Mouse (Mus musculus): ENCODE measurements around the gene Acsl1. TPM values are rescaled to one million over a fixed set of nuclear protein-coding genes. Genes with fewer than 3 reads are reported as not detected.
"Not testable (repeated sequence)": the region's sequence is repeated elsewhere in the genome, so short reads cannot be mapped to it uniquely, and the experiment has no call there.

The Acsl1 gene
- polyA plus RNA-seq, 1 experiment from 2014 or later = 17.2 TPM

DNA sequence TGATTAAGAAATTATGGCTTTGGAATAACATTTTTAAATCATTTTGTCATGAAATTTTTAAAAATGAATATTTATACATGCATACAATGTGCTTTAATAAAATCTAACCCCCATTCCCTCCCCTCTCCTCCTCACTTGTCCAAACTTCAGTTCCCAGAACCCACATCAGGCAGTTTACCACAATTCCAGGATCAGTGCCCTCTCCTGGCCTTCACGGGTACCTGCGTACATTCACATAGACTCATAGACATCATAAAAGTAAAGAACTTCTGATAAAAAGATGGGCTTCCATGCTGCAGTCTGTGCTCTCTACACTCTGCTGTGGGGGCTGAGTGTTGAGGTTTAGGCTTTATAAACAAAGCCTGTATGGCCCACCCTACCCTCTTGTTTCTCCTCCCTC lies 98.1 kb downstream of the Acsl1 start:
- Histone ChIP-seq H3K36me3 (0 out of 2 replicates have a peak, but pooled peaks cover 1% of the 10 kb centered on the region), H3K9me3 (replicated peaks) (no peaks in the 10 kb centered on the region), H3K4me1 (no peaks in the 10 kb centered on the region), H3K4me3 (replicated peaks) (no peak overlapping the region), H3K27ac (replicated peaks) (no peak overlapping the region), H3K9ac (replicated peaks) (no peak overlapping the region), H3K4me2 (no peak overlapping the region), H3K27me3 (replicated peaks) (no peaks in the 10 kb centered on the region)
- ATAC-seq (ENCODE audit: low FRiP score) = no peak
- WGBS = 75% methylated on average over 2 of the region's 2 CpGs

DNA sequence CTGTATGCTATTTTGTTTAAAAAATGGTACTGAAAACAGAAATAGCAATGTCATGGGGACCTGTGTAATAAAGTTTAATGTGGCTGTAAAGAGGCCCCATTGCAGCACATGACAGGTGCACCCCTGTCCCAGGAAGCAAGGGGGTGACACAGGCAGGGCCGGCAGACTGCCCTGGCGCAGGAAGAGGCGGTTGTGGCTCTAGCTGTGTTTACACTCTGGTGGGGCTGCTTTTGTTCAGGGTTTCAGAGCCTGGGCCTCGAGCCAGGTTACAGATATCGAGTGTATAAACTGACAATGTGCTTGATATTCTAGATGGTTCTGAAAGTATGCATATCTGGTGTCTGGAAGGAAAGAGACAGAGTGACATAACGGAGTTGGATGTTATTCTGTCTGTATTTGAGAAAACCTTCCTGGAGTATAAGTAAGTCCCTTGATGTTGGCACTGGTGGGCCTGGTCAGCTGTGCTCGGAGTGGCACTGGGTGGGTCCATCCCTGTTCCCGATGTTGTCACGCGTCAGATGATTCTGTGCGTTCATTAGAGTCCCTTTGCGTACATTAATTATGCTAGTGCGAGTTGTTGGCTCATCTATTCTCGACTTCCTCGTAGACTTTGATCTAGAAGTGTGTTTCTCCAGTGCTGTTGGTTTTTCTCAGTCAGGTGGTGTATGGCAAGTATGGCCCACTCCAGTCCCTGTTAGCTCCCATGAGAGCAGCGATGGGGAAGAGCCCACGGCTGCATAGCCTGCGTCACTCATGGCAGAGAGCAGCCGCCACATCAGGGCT lies 99.0 kb downstream of the Acsl1 start:
- no peaks in the 10 kb centered on the region for H3K9me3 ChIP-seq (replicated peaks)
- WGBS = 89% methylated on average over 19 of the region's 19 CpGs
- H3K4me1 ChIP-seq = no peaks in the 10 kb centered on the region
- H3K9ac ChIP-seq (replicated peaks) = no peak overlapping the region
- no peak overlapping the region for H3K4me2 ChIP-seq
- no peak overlapping the region for H3K4me3 ChIP-seq (replicated peaks)
- H3K36me3 ChIP-seq = 0 out of 2 replicates have a peak, but pooled peaks cover 3% of the 10 kb centered on the region
- no peaks in the 10 kb centered on the region for H3K27me3 ChIP-seq (replicated peaks)
- ATAC-seq (ENCODE audit: low FRiP score) = no peak
- H3K27ac ChIP-seq (replicated peaks) = no peak overlapping the region

DNA sequence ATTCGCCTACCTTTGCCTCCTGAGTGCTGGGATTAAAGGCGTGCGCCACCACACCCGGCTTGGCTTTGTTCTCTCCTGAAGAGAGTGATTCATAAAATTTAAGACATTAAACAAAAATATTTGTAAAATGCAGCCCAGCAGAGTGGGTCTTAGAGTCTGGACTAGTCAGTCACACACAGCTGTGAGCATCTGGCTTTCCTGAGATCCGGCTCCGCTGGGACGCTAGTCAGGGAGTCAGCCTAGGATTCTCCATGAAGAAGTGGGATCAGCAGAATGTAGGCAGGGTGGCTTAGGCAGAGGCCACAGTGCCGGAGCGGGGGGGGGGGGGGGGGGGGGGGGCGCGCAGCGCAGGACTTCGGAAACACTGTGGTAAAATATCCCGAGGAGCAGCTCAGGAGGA lies 99.8 kb downstream of the Acsl1 start:
- H3K36me3 ChIP-seq = 0 out of 2 replicates have a peak, but pooled peaks cover 3% of the 10 kb centered on the region
- no peak overlapping the region for H3K9ac ChIP-seq (replicated peaks)
- H3K27me3 ChIP-seq (replicated peaks) = no peaks in the 10 kb centered on the region
- H3K4me3 ChIP-seq (replicated peaks) = no peak overlapping the region
- no peak for ATAC-seq (ENCODE audit: low FRiP score)
- H3K9me3 ChIP-seq (replicated peaks) = no peaks in the 10 kb centered on the region
- H3K4me2 ChIP-seq = no peak overlapping the region
- no peaks in the 10 kb centered on the region for H3K4me1 ChIP-seq
- H3K27ac ChIP-seq (replicated peaks) = no peak overlapping the region
- 94% methylated on average over 9 of the region's 14 CpGs for WGBS

DNA sequence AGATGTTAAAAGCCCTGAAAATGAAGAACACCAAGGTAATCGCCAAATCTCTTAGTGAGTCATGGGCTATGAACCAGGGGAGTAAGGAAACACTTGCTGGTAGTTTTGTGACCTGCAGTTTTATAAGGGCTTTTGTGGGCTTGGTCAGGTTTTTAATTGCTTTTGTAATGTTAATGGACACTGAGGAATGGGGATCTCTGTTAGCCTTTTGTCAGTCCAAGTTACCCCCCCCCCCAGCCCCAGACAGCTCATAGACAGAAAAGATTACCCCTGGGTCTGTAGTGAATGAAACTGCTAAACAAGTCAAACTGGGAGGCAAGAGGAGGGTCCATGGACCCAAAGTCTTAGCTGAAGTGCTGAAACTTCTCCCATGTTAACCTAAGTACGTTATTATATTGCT lies 102.6 kb downstream of the Acsl1 start:
- Histone ChIP-seq H3K27me3 (replicated peaks) (no peaks in the 10 kb centered on the region), H3K4me3 (replicated peaks) (no peak overlapping the region), H3K9ac (replicated peaks) (no peak overlapping the region), H3K9me3 (replicated peaks) (no peaks in the 10 kb centered on the region), H3K36me3 (peaks cover 20% of the 10 kb centered on the region), H3K4me2 (no peak overlapping the region), H3K27ac (replicated peaks) (no peak overlapping the region), H3K4me1 (no peaks in the 10 kb centered on the region)
- 72% methylated on average over 2 of the region's 2 CpGs for WGBS
- no peak for ATAC-seq (ENCODE audit: low FRiP score)

DNA sequence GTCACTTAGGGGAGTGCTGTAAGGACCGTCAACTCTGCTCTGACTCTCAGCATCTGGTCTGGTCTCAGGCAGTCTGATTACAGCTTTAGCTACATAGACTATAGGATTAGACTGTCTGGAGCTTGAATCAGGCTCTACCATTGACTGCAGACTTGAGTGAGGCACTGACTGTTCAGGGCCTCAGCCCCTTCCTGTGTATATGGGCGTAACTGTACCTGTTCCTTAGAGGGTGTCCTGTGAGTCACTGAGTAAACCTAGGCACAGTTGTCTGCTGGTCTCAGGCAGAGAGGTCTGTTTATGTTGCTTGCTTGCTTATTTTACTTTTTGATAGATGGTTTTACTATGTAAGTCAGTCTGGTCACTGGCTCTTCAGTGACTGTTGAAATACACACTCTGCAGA lies 103.1 kb downstream of the Acsl1 start:
- H3K9me3 ChIP-seq (replicated peaks) = no peaks in the 10 kb centered on the region
- no peak for ATAC-seq (ENCODE audit: low FRiP score)
- no peaks in the 10 kb centered on the region for H3K27me3 ChIP-seq (replicated peaks)
- H3K9ac ChIP-seq (replicated peaks) = no peak overlapping the region
- peaks cover 25% of the 10 kb centered on the region for H3K36me3 ChIP-seq
- 82% methylated on average over 2 of the region's 2 CpGs for WGBS
- H3K4me1 ChIP-seq = no peaks in the 10 kb centered on the region
- no peak overlapping the region for H3K4me3 ChIP-seq (replicated peaks)
- no peak overlapping the region for H3K27ac ChIP-seq (replicated peaks)
- H3K4me2 ChIP-seq = no peak overlapping the region

DNA sequence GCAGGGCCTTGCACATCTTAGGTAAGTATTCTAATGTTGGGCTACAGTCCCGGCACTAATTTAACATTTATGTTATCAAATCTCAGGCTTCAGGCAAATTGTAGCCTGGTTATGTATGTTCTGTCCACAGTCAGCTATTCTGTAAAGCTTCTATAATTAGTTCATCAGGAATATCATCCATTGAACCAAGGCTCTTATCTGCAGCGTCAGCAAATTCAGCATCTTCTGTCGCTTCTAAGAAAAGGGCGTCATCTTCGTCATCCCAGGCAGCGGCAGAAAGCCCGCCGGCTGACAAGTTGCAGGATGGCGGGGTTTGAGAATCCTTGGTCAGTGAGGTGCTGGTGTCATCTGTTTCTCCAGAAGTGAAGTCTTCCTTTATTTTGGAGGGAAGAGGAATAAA lies 108.0 kb downstream of the Acsl1 start:
- Histone ChIP-seq H3K27me3 (replicated peaks) (no peaks in the 10 kb centered on the region), H3K4me2 (no peak overlapping the region), H3K4me3 (replicated peaks) (no peak overlapping the region), H3K4me1 (no peaks in the 10 kb centered on the region), H3K36me3 (peaks cover 38% of the 10 kb centered on the region), H3K27ac (replicated peaks) (no peak overlapping the region), H3K9me3 (replicated peaks) (no peaks in the 10 kb centered on the region), H3K9ac (replicated peaks) (no peak overlapping the region)
- WGBS = 94% methylated on average over 9 of the region's 9 CpGs
- ATAC-seq (ENCODE audit: low FRiP score) = no peak

DNA sequence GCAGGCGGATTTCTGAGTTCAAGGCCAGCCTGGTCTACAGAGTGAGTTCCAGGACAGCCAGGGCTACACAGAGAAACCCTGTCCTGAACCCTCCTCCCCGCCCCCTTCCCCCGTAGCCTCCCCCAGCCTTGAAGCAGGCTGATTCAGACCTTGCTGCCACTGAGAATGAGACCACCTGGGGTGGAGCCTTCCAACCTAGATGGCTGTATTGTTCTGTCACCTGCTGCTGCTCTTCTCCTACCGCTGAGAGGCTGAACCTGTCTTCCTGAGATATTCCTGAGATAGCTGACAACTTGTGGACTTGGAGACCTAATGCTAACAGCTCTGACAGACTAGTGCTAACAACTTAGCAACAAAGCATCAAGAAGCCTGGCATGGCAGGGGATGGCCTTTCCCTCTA lies 113.5 kb downstream of the Acsl1 start:
- WGBS = 45% methylated on average over 4 of the region's 4 CpGs

DNA sequence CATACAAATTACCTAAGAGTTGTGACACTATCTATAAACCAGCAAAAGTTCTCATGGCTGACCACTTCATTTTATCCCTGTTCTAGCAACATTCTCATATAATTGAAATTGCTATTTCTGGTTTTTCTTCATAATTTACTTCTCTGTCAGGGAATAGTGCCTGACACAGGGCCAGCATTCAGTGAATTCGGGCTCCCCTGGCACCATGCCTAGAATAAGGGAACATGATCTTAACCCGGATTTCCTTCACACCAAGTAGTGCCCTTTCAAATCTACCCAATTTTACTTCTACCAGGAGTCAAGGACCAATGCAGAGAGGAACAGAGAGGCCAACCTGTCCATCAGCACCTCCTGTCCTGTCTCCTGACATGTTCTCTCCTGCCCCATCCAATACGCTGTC lies 114.7 kb downstream of the Acsl1 start:
- Histone ChIP-seq H3K27me3 (replicated peaks) (no peaks in the 10 kb centered on the region), H3K4me3 (replicated peaks) (no peak overlapping the region), H3K9ac (replicated peaks) (no peak overlapping the region), H3K4me2 (no peak overlapping the region), H3K9me3 (replicated peaks) (no peaks in the 10 kb centered on the region), H3K4me1 (no peaks in the 10 kb centered on the region), H3K36me3 (peaks cover 2% of the 10 kb centered on the region; the same call in 1 of the 2 replicates), H3K27ac (replicated peaks) (no peak overlapping the region)
- ATAC-seq (ENCODE audit: low FRiP score) = no peak
- WGBS = 83% methylated on average over 3 of the region's 3 CpGs

More for the DNA sequence above, 113.5 kb downstream of the Acsl1 start:
- not testable (repeated sequence) for H3K4me3 ChIP-seq (replicated peaks); H3K4me2 ChIP-seq; H3K36me3 ChIP-seq; H3K27me3 ChIP-seq (replicated peaks); H3K9ac ChIP-seq (replicated peaks); H3K4me1 ChIP-seq; H3K27ac ChIP-seq (replicated peaks); ATAC-seq (ENCODE audit: low FRiP score); H3K9me3 ChIP-seq (replicated peaks)

Other genes starting within 250 kb of the Acsl1 start
- gene Helt, start 176.4 kb upstream of the Acsl1 start, polyA plus RNA-seq (2015; fragmentation: Nextera tagmentation; extraction: Ambion mirVana) = not detected in 2 replicates
- 6.3 and 8.2 TPM in 2 replicates for gene Cenpu, start 81.0 kb downstream of the Acsl1 start, polyA plus RNA-seq (2015; fragmentation: Nextera tagmentation; extraction: Ambion mirVana)
- gene Primpol, start 146.2 kb downstream of the Acsl1 start, polyA plus RNA-seq (2015; fragmentation: Nextera tagmentation; extraction: Ambion mirVana) = 8.4 and 9.5 TPM in 2 replicates
- gene Casp3, start 146.3 kb downstream of the Acsl1 start, polyA plus RNA-seq (2015; fragmentation: Nextera tagmentation; extraction: Ambion mirVana) = 192 and 212 TPM in 2 replicates